Mouse (Mus musculus): ENCODE measurements around the gene Coq5. TPM values are rescaled to one million over a fixed set of nuclear protein-coding genes. Genes with fewer than 3 reads are reported as not detected.

Coq5 gene
- total and polyA plus RNA-seq, 3 experiments, result 40.5 to 43.3 TPM; not detected in 1

DNA sequence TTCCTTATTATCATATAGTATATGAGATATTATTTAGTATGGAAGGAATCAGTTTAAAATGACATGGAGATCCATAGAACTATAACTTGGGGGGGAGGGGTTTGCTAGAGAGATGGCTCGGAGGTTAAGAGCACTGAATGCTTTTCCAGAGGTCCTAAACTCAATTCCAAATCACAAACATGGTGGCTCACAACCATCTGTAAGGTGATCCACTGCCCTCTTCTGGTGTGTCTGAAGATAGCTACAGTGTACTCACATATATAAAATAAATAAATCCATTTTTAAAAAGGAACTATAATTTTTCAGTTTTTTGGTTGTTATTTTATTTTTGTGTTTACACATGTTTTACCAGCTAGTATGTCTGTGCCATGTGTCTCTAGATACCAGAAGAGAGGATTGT is 5.1 kb upstream of the Coq5 start (continued):
- no peak; the same call in 1 of the 2 replicates for TF ChIP-seq RCOR1 (IDR thresholded peaks at IDR 0.05; ENCODE audit: low read depth, low read length)
- TF ChIP-seq CTCF (IDR thresholded peaks at IDR 0.05 in 2 of 3, conservative IDR thresholded peaks at IDR 0.05 in 1 of 3; ENCODE audit: control insufficient read depth in 1 of 3, insufficient read depth in 1 of 3, low read depth in 2 of 3, low read length in 3 of 3, poor library complexity in 1 of 3, severe bottlenecking in 1 of 3), result peak in 2 of 3 experiments; percentile 14 to 35; a peak in 3 of 6 replicates
- TF ChIP-seq MXI1 (IDR thresholded peaks at IDR 0.05; ENCODE audit: low read depth, low read length), result no peak
- TF ChIP-seq TAL1 (IDR thresholded peaks at IDR 0.05; ENCODE audit: low read length), result no peak

DNA sequence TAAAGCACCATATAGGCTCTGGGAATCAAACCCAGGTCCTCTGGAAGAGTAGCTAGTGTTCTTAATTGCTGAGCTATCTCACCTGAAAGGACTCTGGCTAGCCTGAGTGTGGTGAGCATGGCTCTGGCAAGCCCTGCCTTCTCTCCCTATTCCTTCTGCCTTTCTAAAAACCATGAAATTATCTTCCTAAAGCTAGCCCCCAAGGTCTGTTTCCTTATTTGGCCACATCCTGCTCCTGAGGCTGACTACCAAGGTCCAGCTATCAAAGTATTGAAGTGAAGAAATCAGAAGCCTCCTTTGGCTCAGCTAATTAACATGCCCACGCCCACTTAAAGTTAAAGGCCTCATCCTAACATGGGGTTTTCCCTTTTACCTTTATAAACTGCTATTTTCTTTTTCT is 4.7 kb upstream of the Coq5 start:
- H3K27ac ChIP-seq (ENCODE audit: control insufficient read depth, low read depth, low read length), result peak overlapping the region; percentile 65
- H3K27me3 ChIP-seq (ENCODE audit: control insufficient read depth in 1 of 2, insufficient read depth in 2 of 2, low read length in 2 of 2), result no peaks in the 10 kb centered on the region
- TF ChIP-seq TBP (IDR thresholded peaks at IDR 0.05; ENCODE audit: low read depth, low read length) (peak; percentile 85; the same call in 1 of the 2 replicates), MAX (IDR thresholded peaks at IDR 0.05; ENCODE audit: low read length) (peak; percentile 44; the same call in 1 of the 2 replicates), ZKSCAN1 (IDR thresholded peaks at IDR 0.05; ENCODE audit: low read depth, low read length) (no peak), SIN3A (IDR thresholded peaks at IDR 0.05; ENCODE audit: low read length) (peak; percentile 50; the same call in 1 of the 2 replicates)
- H3K4me3 ChIP-seq (ENCODE audit: control insufficient read depth in 1 of 2, insufficient read depth in 1 of 2, low read depth in 2 of 2, low read length in 2 of 2), result peak overlapping the region in 1 of 2 experiments; percentile 20; a peak in 1 of 4 replicates
- H3K36me3 ChIP-seq (ENCODE audit: control insufficient read depth in 1 of 2, insufficient read depth in 2 of 2, low read length in 2 of 2), result peaks cover 3 to 27% of the 10 kb centered on the region in 2 experiments; a peak in 3 of 4 replicates
- peak overlapping the region; percentile 14; the same call in 1 of the 2 replicates for H3K9ac ChIP-seq (ENCODE audit: control insufficient read depth, low read depth, low read length, poor library complexity, severe bottlenecking)
- H3K79me2 ChIP-seq (ENCODE audit: control insufficient read depth, insufficient read depth, low read length, poor library complexity), result peaks cover 30% of the 10 kb centered on the region
- H3K4me1 ChIP-seq (ENCODE audit: control insufficient read depth in 1 of 2, insufficient read depth in 2 of 2, low read length in 2 of 2), result peaks cover 15 to 18% of the 10 kb centered on the region in 2 experiments
- no peaks in the 10 kb centered on the region for H3K9me3 ChIP-seq (replicated peaks; ENCODE audit: insufficient read depth, low read length)
- DNase-seq (ENCODE audit: low read depth, low spot score), result peak; percentile 80

DNA sequence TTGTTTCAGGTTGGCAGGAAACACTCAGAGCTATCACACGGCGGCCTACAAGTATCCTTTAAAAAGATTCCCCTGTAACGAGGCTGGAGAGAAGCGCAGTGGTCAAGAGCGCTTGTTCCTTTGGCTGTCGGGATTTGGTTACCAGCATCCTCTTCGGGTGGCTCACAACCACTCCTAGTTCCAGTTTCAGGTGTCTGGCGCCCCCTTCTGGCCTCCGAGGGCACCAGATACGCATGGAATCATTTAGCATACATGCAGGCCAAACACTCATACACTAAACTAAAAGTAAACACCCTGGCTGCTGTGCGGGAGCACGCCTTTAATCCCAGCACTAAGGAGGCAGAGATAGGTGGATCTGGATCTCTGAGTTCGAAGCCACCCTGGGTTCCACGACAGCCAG is 3.5 kb upstream of the Coq5 start:
- Histone ChIP-seq H3K27me3 (ENCODE audit: control insufficient read depth in 1 of 2, insufficient read depth in 2 of 2, low read length in 2 of 2) (no peaks in the 10 kb centered on the region), H3K4me1 (ENCODE audit: control insufficient read depth in 1 of 2, insufficient read depth in 2 of 2, low read length in 2 of 2) (peaks cover 15% of the 10 kb centered on the region in 2 experiments; a peak in 3 of 4 replicates), H3K9ac (ENCODE audit: control insufficient read depth, low read depth, low read length, poor library complexity, severe bottlenecking) (peak overlapping the region; percentile 46), H3K79me2 (ENCODE audit: control insufficient read depth, insufficient read depth, low read length, poor library complexity) (peaks cover 29% of the 10 kb centered on the region), H3K27ac (ENCODE audit: control insufficient read depth, low read depth, low read length) (no peak overlapping the region), H3K9me3 (replicated peaks; ENCODE audit: insufficient read depth, low read length) (no peaks in the 10 kb centered on the region), H3K36me3 (ENCODE audit: control insufficient read depth in 1 of 2, insufficient read depth in 2 of 2, low read length in 2 of 2) (peaks cover 0 to 25% of the 10 kb centered on the region in 2 experiments; a peak in 2 of 4 replicates), H3K4me3 (ENCODE audit: control insufficient read depth in 1 of 2, insufficient read depth in 1 of 2, low read depth in 2 of 2, low read length in 2 of 2) (peak overlapping the region in 1 of 2 experiments; percentile 36; a peak in 1 of 4 replicates)
- peak; percentile 46 for TF ChIP-seq ZC3H11A (IDR thresholded peaks at IDR 0.05; ENCODE audit: low read depth, low read length)
- TF ChIP-seq CTCF (IDR thresholded peaks at IDR 0.05 in 2 of 3, conservative IDR thresholded peaks at IDR 0.05 in 1 of 3; ENCODE audit: control insufficient read depth in 1 of 3, insufficient read depth in 1 of 3, low read depth in 2 of 3, low read length in 3 of 3, poor library complexity in 1 of 3, severe bottlenecking in 1 of 3), result peak; percentile 77 to 92 (median 86)
- no peak for TF ChIP-seq POLR2AphosphoS2 (IDR thresholded peaks at IDR 0.05; ENCODE audit: low read length)
- no peak for TF ChIP-seq GATA1 (IDR thresholded peaks at IDR 0.05; ENCODE audit: low read depth, low read length)
- TF ChIP-seq USF2 (IDR thresholded peaks at IDR 0.05; ENCODE audit: borderline replicate concordance in 1 of 2, insufficient read depth in 1 of 2, low read depth in 1 of 2, low read length in 2 of 2), result no peak
- TF ChIP-seq RAD21 (IDR thresholded peaks at IDR 0.05; ENCODE audit: low read depth, low read length), result peak; percentile 77
- TF ChIP-seq SMC3 (IDR thresholded peaks at IDR 0.05; ENCODE audit: low read depth, low read length), result peak; percentile 64
- TF ChIP-seq MXI1 (IDR thresholded peaks at IDR 0.05; ENCODE audit: low read depth, low read length), result 0 out of 2 replicates have a peak, but pooled peaks have one; percentile 37
- DNase-seq (ENCODE audit: low read depth, low spot score), result peak; percentile 89

Measured in MEL (cell line).